Mouse (Mus musculus) urinary bladder, postnatal 4 days (tissue): ENCODE data around the gene Vcan.

Source experiments
- DNase-seq, 2 experiments: peaks; one replicate each; pipeline ENCODE4 v3.0.0; 2021 to 2022; ENCODE audit warnings: low spot score in 2 of 2

The Vcan gene

DNA sequence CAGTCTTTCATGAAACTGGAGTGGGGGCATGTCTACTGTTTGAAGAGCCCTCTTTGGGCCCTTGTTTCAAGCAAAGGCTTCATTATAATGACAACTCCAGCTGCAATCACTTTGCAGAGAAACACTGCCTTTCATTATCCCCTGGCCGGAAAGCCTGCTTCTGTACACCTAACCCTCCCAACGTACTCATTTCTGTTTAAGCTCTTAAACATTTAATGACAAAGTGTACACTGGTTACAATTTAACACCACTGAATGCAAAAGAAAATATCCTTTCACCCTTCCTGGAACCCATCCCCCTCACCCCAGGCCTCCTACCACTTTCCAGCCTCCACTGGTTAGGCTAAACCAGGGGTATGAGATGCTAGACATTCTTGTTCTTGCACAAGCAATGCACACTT lies 15.8 kb downstream of the Vcan start:
- DNase-seq: no peak

DNA sequence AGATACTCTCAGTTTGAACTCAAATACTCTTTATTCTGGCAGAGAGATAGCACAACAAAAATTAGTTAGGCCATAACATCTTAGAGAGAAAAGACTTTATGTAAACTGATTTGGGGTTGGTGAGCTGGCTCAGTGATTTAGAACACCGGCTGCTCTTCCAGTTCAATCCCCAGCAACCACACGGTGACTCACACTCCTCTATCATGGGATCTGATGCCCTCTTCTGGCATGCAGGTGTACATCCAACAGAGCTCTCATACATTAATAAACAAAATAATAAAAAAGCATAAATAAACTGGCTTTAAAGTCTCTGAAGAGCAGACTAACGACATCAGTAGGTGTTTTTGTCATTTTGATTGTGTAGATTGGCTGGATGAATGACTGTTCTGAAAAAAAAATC lies 21.8 kb downstream of the Vcan start:
- no peak for DNase-seq

DNA sequence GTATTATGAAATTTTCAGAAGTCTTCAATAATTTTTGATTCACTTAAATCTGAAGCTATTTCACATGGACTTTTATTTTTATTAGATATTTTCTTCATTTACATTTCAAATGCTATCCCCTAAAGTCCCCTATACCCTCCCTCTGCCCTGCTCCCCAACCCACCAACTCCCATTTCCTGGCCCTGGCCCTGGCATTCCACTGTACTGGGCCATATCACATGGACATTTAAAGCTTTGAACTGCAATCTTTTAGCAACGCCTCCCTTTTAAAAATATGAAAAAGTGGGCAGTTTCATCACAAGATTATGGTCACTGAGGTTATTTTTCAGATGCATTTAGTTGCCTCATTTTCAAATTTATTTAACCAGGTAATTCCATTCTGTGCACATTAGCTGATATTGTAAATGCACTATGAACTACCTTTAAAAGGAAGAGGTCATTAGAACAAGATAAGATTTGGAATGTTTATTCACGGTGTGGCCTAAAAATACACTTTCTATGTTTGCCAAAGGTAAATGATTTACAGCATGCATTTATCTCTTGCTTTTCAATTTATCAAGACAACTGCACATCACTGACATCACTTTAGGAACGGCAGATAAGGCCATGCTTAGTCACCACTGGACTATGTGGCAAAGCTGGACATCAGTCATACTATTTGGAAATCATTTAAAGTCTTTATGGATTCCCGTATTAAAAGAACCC lies 32.7 kb downstream of the Vcan start:
- DNase-seq: no peak

DNA sequence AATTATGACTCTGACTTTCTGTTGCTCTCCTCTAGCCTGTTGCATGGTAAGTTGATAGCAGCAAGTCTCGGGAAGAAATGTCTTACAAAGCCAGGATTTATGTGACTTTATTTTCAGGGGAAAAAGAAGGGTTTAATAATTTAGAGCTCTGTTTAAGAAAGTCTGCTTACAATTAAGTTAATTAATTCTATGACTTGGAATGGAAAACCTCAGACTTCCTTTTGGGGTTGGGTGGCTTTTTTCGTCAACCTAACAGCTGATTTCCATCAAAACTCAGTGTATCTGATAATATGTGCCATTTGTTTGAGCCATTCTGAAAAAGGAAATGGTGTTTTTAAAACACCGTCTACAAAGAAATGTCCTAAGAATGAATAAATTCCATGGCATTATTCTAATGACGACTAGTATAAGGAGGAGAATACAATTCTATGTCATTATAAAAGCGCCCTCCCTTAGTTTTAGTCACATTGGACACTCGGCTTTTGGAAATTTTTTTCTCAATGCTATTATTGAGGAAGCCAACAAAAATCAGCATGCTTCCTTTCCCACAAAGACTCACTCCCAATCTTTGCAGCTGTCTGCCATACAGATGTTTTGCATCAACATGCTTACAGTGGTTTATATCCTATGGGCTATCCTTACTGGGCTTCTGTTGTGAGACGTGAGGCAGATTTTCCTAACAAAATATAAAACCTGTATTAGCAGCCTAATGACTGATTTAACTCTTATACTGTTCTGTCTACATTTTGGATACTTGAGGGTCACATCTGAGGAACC lies 34.0 kb downstream of the Vcan start:
- no peak for DNase-seq

DNA sequence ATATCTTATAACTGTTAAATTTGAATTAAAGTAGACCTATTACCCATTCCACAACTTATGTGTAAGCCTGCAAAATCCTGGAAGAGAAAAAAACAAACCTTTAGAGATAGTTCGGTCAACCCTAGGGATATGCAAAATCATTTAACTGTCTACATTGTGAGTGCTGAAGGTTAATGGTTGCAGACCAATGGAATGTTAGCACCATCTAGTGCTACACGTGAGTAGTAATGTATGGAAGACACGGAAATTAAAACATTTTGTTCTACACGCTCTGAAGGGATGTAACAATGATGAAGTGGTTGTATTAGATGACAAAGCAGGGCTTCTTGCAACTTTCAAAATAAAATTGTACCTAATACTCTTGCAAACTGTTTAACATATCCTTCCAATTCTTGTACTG lies 39.9 kb downstream of the Vcan start:
- DNase-seq: no peak

DNA sequence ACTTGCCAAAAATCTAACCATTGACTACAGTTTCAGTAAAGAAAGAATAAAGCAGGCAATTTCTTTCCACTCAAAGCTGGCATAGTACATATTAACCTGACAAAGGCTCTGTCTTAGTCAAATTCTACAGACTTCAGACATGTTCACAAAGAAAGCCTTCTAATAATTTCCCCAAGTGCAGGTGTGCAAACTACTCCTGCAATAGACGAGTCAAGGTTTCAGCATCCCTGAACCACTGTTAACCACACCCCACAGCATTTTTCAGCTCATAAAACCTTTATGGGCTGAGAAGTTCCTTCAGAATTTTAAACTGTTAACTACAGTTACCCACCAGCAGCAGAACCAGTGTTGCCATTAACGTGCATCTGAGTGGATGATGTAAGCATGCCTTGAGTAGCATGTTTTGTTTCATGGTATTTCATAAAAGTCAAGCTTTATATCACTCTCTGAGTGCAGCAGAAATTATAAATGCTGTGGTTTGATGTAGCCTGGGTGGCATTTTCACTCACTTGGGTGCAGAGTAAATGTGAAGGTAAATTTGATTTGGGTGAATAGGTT lies 42.2 kb downstream of the Vcan start:
- no peak for DNase-seq

DNA sequence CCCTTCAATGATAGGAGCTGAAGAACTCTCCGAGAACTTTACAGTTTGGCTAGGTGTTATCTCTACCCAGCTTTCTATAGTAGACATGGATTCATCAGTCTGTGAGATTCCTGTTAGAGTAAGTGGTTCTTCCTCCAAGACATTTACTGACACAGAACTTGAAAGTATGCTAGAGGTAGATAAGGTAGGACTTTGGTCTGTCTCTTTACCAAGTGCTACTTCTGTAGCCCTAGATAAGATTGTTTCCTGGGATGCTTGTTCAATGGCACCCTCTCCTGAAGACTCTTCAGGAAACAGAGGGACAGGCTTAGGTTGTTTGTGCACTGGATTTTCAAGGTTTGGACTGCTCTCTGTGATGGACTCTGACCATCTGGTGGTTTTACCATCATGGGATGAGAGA lies 49.7 kb downstream of the Vcan start:
- DNase-seq: no peak

DNA sequence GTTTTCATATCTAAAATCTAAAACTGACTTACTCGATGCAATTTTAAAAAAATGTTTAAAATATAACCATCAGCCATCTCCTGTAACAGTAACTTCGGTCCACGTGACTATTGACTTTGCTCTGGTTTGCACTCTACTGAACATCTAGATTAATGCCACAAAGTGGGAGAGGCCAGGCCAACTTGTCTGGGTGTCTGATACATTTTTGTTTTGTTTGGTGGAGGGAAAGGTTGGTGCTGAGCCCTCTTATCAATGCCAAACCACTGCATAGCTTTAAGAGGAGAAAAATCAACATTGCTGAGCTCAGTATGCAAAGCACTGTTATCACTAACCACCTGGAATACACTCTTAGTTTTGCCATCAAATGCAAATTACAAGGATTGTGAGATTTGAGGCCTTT lies 58.8 kb downstream of the Vcan start:
- DNase-seq: no peak

DNA sequence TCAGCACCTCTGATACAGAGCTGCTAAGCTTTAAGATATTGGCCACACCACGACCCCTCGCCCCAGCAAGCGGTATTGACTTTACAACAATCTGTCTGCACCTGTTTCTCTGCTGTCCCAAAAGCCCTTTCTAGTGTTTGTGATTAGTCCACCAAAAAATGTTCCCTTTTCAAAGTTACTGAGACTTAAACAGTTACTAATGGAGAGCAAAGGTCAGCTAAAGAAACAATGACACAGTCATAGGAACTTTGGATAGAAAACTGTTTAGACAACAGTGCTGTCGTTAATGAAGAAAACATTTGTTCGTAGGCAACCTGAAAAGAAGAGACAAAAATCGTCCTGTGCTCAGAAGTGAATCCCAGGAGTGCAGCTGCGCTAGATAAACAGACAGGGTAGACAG lies 60.1 kb downstream of the Vcan start:
- no peak for DNase-seq

DNA sequence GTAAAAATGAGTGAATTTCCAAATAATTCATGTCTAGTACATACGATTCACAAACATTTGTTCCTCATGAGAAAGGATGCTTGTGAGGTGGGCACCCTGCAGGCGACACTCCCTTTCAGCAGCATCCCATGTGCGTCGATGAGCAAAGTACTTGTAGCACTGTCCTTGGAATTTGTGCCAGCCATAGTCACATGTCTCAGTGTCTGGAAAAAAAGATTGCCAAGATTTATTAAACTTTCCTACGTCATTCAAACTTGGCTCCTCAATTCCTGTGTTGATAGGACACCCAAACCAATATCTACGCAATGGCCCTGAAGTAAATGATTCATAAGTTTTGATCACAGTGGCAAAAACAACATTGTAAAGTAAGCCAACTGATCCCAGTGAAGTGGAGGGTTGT lies 62.6 kb downstream of the Vcan start:
- no peak for DNase-seq

DNA sequence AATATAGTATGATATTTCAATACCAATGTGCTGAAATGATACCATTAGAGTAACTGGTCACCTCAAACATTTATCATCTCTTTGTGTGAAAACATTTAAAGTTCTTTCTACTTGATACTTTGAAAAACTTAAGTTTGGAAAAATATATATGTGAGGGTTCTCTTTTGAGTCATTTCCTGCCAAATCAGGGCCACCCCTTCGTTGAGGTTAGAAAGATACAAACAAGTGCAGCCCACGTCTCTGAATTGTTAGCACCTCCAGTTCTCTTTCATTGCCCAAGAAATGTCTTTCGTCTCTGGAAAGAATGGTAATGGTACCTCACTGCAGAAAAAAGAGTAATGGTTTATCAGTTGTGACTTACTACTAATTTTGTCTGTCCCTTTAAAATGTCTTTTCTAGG lies 71.8 kb downstream of the Vcan start:
- no peak for DNase-seq

DNA sequence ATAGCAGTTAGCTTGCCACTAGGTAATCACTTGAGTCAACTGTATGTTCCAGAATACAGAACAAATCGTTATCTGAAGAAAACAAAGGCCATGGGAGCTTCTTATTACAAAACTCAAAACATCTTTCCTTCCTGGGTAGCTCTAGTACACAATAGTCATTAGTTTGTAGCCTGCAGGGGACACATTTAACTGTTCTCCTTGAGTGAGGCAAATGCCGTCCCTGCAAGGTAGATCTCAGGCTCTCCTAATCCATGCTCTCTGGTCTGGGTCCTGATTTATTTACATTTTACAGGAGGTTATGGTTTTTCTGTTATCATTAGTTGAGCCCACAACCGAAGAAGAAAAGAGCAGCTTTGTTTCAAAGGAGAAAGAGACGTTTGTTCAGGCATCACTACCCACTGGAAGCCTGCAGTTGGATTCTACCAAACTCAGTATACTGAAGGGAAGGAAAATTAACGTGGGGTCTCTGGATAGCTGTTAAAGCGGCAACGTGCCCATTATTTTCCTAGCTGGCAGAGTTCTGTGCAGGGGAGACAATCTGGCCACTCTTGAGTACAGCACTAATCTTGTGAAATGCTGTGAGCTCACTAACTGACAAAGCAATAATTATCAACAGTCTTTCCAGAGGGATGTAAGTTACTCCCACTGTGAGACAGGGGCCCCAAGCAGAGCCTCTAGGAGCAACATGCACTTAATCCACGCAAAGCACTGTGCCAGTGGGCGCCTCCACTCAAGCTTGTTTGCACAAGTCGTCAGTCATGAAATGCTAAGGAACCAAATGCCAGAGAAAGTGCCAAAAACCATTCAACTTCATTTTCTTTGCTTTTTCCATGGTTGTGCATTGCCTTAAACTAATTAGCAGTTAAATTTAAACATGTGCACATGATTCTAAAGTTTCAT lies 73.1 kb downstream of the Vcan start:
- DNase-seq: no peak

DNA sequence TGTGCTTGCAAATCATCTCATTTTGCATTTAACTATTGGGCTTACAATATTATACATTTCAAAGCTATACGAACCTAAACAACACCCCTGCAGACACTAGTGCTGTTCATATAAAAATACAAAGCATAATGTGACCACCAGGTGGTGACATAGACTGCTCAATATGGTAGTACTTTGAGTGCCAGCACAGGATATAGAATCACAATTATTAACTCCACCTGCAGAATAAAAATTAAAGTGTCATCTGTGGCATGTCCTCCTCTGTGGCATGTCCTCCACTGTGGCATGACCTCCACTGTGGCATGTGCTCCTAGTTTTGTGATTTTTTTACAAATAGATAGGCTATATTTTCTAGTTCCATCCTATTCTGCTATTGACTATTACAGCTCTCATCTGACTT lies 74.2 kb downstream of the Vcan start:
- DNase-seq: no peak

DNA sequence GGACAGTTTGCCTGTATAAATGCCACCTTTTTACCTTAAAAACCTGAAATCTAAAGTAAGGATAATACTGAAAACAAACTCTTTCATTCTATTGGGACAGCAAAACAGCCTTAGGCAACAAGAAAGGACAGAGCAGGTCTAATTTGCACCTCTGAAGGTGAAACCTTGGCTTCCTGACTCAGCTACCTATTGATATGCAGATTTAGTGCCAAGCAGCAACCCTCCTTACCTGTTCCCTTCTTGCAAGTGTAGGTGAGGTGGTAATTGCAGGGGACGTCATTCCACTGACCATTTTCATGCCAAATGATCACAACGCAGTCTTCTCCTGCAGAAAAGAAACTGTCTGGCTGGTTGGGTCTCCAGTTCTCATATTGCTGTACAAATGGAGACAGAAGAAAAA lies 80.6 kb downstream of the Vcan start:
- DNase-seq: no peak

DNA sequence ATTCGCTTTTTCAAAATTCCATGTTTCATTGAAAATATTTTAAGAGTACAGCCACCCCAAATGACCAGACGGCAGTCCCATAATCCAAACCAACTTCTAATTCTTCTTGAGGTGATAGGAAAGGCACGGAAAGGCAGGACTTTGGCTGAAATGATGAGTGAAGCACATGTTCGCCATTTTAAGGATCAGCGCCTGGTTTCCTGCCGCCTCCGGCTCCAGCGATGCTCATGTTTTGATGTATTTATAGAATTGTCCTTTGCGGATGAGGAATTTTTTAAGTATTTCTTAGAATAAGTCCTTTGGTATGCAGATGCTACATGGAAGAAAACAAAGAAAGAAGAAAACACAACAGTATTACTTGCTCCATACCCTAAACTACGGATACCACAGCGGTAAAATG lies 85.3 kb downstream of the Vcan start:
- DNase-seq: no peak

DNA sequence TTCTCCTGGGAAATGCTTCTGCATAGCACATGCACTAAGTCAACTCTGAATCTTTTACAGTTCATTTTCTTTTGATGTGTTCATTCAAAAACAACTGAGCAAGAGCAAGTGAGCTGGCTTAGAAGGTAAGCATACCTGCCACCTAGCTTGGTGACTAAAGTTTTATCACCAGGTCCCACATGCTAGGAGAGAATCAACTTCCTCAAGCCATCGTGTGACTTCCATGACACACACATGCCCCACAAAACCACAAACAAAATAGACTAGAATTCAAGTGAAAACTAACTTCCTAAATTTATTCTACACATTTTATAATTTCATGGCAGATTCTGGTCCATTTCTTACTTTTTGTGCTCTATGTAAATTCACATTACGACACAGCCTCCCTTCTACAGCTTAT lies 89.0 kb downstream of the Vcan start:
- no peak for DNase-seq

DNA sequence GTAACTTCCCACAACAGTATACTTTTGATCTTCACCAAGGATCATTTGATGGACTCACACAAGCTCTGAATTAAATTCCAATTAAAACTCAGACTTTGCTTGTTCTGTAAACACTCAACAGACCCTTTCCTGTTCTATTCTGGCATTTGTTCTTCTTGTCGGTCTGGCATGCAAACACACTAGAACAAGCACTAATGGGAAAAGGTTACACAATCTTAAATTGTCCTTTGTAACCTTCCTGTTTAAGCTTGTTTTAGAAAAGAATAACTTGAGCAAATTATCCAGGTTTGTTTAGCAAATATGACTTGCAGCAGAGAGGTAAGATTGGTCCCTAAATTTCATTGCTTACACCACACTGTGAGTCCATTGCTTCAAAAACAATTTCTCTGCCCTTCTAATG lies 89.5 kb downstream of the Vcan start:
- DNase-seq: no peak

DNA sequence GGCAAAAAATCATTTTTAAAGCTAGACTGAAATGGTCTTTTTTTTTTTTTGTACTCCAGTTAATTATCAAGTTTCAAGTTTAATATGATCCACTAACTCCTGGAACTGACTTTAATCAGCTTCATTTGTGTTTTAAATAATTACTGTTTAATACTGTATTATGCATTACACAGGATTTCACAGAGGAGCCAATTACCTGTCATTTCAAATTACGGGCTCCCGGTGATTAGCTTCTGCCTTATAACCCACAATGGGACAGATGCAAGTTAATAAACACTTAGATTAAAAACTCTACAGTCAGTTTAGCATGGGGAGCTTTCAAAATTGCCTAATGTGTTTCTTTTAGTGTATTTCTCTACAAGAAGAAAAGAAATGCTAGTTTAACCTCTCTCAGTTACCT lies 96.7 kb downstream of the Vcan start:
- no peak for DNase-seq

DNA sequence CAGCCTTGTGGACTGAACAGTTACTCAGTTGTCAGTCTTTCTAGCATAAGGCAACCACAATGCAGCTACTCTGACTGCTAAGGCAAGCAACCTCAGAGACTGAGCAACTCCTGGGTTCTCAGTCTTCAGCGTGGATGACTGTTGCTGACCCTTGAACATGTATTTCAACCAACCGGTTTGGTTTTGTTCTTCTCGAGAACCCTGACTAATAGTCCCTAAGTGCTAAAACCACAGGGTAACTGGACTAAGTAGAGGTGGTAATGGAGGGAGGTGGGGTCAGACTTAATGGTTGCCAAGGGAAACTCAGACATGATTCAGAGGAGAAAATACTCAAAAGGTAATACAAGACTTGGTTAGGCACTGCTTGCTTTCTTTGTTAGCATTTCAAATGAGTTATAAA lies 105.3 kb downstream of the Vcan start:
- no peak for DNase-seq

DNA sequence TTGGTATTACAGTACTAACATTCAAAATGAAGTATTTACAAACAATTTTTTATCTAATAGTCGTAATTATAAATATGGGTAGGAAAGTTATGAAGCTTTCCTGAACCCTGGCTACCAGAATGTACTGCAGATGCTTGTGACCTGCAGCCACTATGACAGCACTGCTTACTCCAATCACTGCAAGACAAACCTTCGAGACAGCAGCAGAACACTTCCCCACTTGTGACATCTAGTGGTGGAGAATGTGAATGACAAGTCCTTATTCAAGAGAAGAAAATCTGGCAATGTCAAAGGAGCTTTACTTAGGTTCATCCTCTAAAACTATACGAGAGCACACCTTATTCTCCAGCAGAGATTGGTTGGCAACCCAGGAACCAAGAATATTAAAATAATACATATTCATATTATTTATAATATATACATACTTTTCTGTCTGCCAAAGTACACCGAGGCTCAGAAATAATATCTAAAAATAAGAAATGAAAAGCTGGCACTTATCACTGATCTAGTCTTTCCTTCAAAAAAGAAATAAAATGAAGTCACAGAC lies 108.1 kb downstream of the Vcan start:
- DNase-seq: no peak

DNA sequence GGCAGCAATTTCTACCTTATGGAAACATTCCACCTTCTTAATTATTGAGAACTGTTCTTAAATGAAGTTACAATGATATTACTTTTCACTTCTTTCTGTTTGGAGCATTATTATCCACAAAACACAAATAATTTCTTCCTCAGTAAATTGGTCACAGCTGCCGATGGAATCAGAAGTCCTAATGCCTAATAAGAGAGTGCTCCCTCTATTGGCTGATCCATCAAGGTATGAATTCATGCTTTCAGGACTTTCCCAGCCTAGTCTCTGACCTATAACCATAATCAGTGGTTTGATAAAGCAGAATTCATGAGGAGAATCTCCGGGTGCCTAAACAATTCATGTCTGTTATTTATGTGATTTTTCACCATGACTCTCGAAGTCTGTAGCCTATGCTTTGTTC lies 123.2 kb downstream of the Vcan start:
- DNase-seq: no peak

DNA sequence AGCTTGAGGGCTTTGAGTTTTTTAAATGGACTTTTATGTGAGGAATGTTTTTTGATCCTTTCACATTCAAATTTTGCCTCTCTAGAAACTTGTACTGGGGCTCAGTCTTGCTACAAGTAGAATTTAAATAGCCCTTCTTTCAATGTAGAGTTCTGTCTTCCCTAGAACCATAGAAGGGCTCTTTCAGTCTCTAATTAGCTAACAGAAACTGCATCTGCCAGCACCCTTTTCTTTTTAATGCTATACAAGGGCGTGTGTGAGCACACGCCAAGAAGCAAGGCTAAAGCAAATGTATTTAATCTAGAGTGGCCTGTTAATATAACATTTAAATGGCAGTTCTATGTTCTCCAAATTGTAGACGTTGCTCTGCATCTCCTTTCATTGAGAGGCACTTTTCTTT lies 134.9 kb downstream of the Vcan start:
- DNase-seq: no peak
